ENCODE assay signal across 8 mouse cellular contexts in the genomic region with DNA sequence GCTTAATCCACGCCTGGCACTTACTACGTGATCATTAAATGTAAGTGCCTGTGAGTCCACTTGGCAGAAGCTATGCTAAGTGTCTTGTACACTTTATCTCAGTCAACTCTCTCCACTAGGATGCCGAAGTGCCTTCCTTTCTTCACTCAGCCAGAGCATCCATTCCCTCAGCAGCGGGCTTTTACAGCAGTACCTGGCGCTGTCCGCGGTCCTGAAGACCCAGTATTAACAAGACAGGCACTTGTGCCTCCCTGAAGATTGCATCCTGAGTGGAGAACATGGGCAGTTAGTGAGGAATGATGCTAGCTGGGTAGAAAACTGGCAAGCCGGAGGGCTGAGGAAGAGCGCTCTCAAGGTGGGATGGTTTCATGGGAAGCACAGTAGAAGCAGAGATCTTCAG.
A peak's percentile ranks its signal among the peaks of the same experiment; 100 is the strongest.
DNase-seq lines count a peak whose midpoint lies in the region; ATAC-seq and TF ChIP-seq lines count a peak whose summit lies in the region.

No protein-coding gene starts in this region.

- no peak overlapping the region for H3K4me3 ChIP-seq in hindbrain, embryonic 14.5 days (replicated peaks; ENCODE audit: low read length)
- no peak overlapping the region for H3K4me3 ChIP-seq in hindbrain, embryonic 16.5 days (ENCODE audit: low read length)
- no peak overlapping the region for H3K4me3 ChIP-seq in liver, adult 2 months (ENCODE audit: insufficient read depth, low read depth, low read length)
- H3K4me3 ChIP-seq in intestine, embryonic 16.5 days (ENCODE audit: low read length): no peak overlapping the region

- WGBS in hindbrain, embryonic 14.5 days: 52% methylated on average over 9 of the region's 9 CpGs
- WGBS in hindbrain, embryonic 16.5 days: 45% methylated on average over 9 of the region's 9 CpGs
- WGBS in liver, adult 2 months: 41% methylated on average over 9 of the region's 9 CpGs
- 35% methylated on average over 9 of the region's 9 CpGs for WGBS in intestine, embryonic 16.5 days

- H3K27ac ChIP-seq in hindbrain, embryonic 14.5 days: no peak overlapping the region
- H3K27ac ChIP-seq in hindbrain, embryonic 16.5 days (ENCODE audit: low read depth, low read length): no peak overlapping the region
- no peak overlapping the region for H3K27ac ChIP-seq in liver, adult 2 months (replicated peaks; ENCODE audit: insufficient read depth, low read depth, low read length)
- H3K27ac ChIP-seq in intestine, embryonic 16.5 days (ENCODE audit: low read length): no peak overlapping the region

- H3K4me2 ChIP-seq in hindbrain, embryonic 14.5 days (replicated peaks): no peak overlapping the region
- no peak overlapping the region for H3K4me2 ChIP-seq in hindbrain, embryonic 16.5 days (ENCODE audit: low read length)
- no peak overlapping the region for H3K4me2 ChIP-seq in intestine, embryonic 16.5 days (ENCODE audit: low read depth, low read length)

- ATAC-seq in hindbrain, embryonic 14.5 days (ENCODE audit: low FRiP score): no peak
- ATAC-seq in hindbrain, embryonic 16.5 days: no peak
- no peak for ATAC-seq in intestine, embryonic 16.5 days

- H3K9me3 ChIP-seq in hindbrain, embryonic 14.5 days (ENCODE audit: control insufficient read depth, low read length): no peaks in the 10 kb centered on the region
- H3K9me3 ChIP-seq in hindbrain, embryonic 16.5 days (ENCODE audit: control insufficient read depth, low read length): no peaks in the 10 kb centered on the region
- no peaks in the 10 kb centered on the region for H3K9me3 ChIP-seq in intestine, embryonic 16.5 days (ENCODE audit: control insufficient read depth, low read length)

- DNase-seq in hindbrain, embryonic 14.5 days (ENCODE audit: low spot score): peak; percentile 49
- DNase-seq in NIH3T3 (ENCODE audit: low read depth): peak; percentile 82
- DNase-seq in embryo, embryonic 10.5 days (ENCODE audit: low spot score): peak; percentile 84
- peak; percentile 13 for DNase-seq in liver, adult 2 months (ENCODE audit: extremely low read depth, low read depth, low spot score)
- DNase-seq in urinary bladder, postnatal 36 days (ENCODE audit: low spot score in 2 of 2): peak; percentile 16 to 36
- no peak for DNase-seq in spleen, postnatal 14 days (ENCODE audit: low spot score in 2 of 2)

- no peaks in the 10 kb centered on the region for H3K79me2 ChIP-seq in liver, adult 2 months (ENCODE audit: control insufficient read depth, insufficient read depth, low read length)

- no peak overlapping the region for H3K9ac ChIP-seq in hindbrain, embryonic 14.5 days
- H3K9ac ChIP-seq in hindbrain, embryonic 16.5 days (ENCODE audit: low read depth, low read length): no peak overlapping the region
- H3K9ac ChIP-seq in liver, adult 2 months (ENCODE audit: low read depth, low read length): no peak overlapping the region
- H3K9ac ChIP-seq in intestine, embryonic 16.5 days (ENCODE audit: low read depth, low read length): no peak overlapping the region

- H3K4me1 ChIP-seq in hindbrain, embryonic 14.5 days (replicated peaks; ENCODE audit: control insufficient read depth, insufficient read depth, low read length): no peaks in the 10 kb centered on the region
- peaks cover 6% of the 10 kb centered on the region; the same call in 1 of the 2 replicates for H3K4me1 ChIP-seq in hindbrain, embryonic 16.5 days (ENCODE audit: control insufficient read depth, insufficient read depth, low read depth, low read length)
- H3K4me1 ChIP-seq in liver, adult 2 months (ENCODE audit: control insufficient read depth, insufficient read depth, low read length): no peaks in the 10 kb centered on the region
- H3K4me1 ChIP-seq in intestine, embryonic 16.5 days (ENCODE audit: control insufficient read depth, insufficient read depth, low read length): no peaks in the 10 kb centered on the region

- no peaks in the 10 kb centered on the region for H3K36me3 ChIP-seq in hindbrain, embryonic 14.5 days (replicated peaks; ENCODE audit: control insufficient read depth, insufficient read depth)
- H3K36me3 ChIP-seq in hindbrain, embryonic 16.5 days (ENCODE audit: control insufficient read depth, insufficient read depth, low read length): no peaks in the 10 kb centered on the region
- H3K36me3 ChIP-seq in liver, adult 2 months (ENCODE audit: control insufficient read depth, insufficient read depth, low read length): no peaks in the 10 kb centered on the region
- no peaks in the 10 kb centered on the region for H3K36me3 ChIP-seq in intestine, embryonic 16.5 days (ENCODE audit: control insufficient read depth, insufficient read depth, low read length)

- TF ChIP-seq POLR2A in liver, adult 2 months (IDR thresholded peaks at IDR 0.05; ENCODE audit: extremely low read depth, insufficient read depth, low read length): no peak

- H3K27me3 ChIP-seq in hindbrain, embryonic 14.5 days (ENCODE audit: control insufficient read depth, insufficient read depth, low read length): no peaks in the 10 kb centered on the region
- H3K27me3 ChIP-seq in hindbrain, embryonic 16.5 days (replicated peaks; ENCODE audit: control insufficient read depth, insufficient read depth, low read length): no peaks in the 10 kb centered on the region
- no peaks in the 10 kb centered on the region for H3K27me3 ChIP-seq in liver, adult 2 months (ENCODE audit: control insufficient read depth, insufficient read depth, low read length)
- no peaks in the 10 kb centered on the region for H3K27me3 ChIP-seq in intestine, embryonic 16.5 days (replicated peaks; ENCODE audit: control insufficient read depth, insufficient read depth, low read length)

- TF ChIP-seq CTCF in liver, adult 2 months (IDR thresholded peaks at IDR 0.05; ENCODE audit: low read depth, low read length): no peak

Comparison
In these comparisons a context has a peak if more than half of its experiments do, and no peak if none do; other contexts are left out.
1. DNase-seq: peak in hindbrain, embryonic 14.5 days (single experiment), NIH3T3 (single experiment), embryo, embryonic 10.5 days (single experiment), liver, adult 2 months (single experiment) and urinary bladder, postnatal 36 days (2 of 2); none in spleen, postnatal 14 days (0 of 2).